Mouse (Mus musculus) spleen, postnatal 36 days (tissue): ENCODE measurements around the gene Col27a1.
A peak's percentile ranks its signal among the peaks of the same experiment; 100 is the strongest.

Experiments used
- DNase-seq, 2 experiments: peaks; one replicate each; pipeline ENCODE4 v3.0.0; 2022; ENCODE audit warnings: low spot score in 2 of 2, mixed read lengths in 1 of 2

The Col27a1 gene

DNA sequence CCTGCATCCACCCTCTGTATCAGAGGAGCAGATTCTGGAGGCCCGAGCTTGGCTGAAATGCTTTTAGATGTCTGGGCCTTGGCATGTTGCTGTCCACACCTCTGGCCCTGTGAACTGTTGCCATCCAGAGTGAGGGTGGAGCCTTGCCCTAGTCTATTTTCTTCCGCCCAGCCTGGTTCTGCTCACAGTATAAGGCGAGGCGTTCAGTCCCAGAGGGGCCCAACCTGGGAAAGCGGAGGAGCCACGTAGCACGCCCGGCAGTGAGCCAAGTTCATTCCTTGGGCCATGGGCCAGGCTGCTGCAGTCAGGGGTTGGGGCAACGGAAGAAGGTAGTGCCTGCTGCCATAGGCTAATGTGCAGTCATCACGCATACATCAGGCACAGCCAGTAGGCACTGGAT is 46.7 kb downstream of the Col27a1 start:
- DNase-seq = no peak

GRCm38 (mm10) chr4:63262941-63263340 is 49.1 kb downstream of the Col27a1 start:
- DNase-seq = no peak

- no peak for DNase-seq
Measured at GRCm38 (mm10) chr4:63266276-63266675, 52.5 kb downstream of the Col27a1 start.

DNA sequence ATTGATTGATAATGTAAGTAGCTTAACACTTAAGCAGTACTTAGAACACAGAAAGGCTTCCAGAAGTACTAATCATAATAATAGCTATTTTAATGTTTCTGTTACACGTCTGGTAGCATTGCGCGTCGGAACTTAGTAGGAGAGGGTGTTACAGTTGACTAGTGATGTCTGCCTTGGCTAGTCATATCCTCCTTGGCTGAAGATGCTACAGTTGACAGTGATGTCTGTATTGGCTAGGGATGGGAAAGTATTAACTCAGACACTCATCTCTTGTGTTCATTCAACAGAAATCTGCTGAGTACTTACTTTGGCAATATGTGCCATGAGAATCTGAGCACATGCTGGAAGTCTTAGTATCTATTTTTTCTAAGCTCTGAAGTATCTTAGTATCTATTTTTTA is 53.3 kb downstream of the Col27a1 start:
- no peak for DNase-seq

GRCm38 (mm10) chr4:63267586-63267985 is 53.8 kb downstream of the Col27a1 start:
- no peak for DNase-seq

GRCm38 (mm10) chr4:63268777-63269176 is 55.0 kb downstream of the Col27a1 start:
- no peak for DNase-seq

- DNase-seq = no peak
Measured at GRCm38 (mm10) chr4:63274516-63274915, 60.7 kb downstream of the Col27a1 start.

- DNase-seq = no peak
Measured at GRCm38 (mm10) chr4:63275251-63275650, 61.4 kb downstream of the Col27a1 start.

- DNase-seq = no peak
Measured at GRCm38 (mm10) chr4:63276571-63276970, 62.8 kb downstream of the Col27a1 start.

GRCm38 (mm10) chr4:63278821-63279220 is 65.0 kb downstream of the Col27a1 start:
- no peak for DNase-seq

DNA sequence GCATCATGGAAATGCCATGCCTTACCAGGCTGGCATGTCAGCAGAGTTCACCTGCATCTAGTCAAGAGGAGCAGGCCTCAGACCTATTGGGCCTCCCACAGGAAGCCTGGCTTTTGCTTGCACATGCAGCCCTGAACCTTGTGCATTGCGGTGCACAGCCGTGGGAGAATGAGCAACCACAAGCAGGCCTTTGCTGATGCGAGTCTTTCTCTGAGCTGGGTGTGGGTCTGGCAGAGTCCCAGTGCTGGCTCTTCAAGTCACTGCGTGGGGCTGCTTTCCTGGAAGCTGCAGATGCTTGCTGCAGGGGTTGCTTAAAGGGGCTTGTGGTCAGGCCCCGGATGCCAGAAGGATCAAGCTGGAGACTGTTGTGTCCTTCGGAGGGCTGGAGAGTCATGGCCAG is 67.9 kb downstream of the Col27a1 start:
- no peak for DNase-seq

- no peak for DNase-seq
Measured at GRCm38 (mm10) chr4:63283319-63283718, 69.5 kb downstream of the Col27a1 start.

- no peak for DNase-seq
Measured at GRCm38 (mm10) chr4:63286034-63286433, 72.2 kb downstream of the Col27a1 start.

DNA sequence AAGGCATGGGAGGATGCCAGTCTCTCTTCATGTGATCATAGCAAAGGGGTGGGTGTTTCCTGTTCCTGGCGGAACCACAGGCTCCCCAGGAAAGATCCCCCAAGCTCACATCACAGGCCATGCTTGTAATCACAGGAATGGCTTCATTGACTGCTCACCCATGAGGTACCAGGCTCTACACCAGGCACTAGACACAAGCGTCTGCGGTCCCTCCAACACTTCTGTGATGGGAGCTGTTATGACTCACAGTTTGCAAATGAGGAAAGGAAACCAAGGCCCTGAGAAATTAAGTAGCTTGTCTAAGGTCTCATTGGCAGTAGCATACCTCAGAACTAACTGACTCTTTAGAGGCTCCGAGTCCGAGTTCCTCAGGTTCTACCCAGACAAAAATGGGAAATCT is 74.7 kb downstream of the Col27a1 start:
- DNase-seq = no peak

- DNase-seq = no peak
Measured at GRCm38 (mm10) chr4:63290081-63290480, 76.3 kb downstream of the Col27a1 start.

- no peak for DNase-seq
Measured at GRCm38 (mm10) chr4:63291075-63291474, 77.3 kb downstream of the Col27a1 start.

GRCm38 (mm10) chr4:63291658-63292057 is 77.9 kb downstream of the Col27a1 start:
- no peak for DNase-seq

GRCm38 (mm10) chr4:63295641-63296040 is 81.8 kb downstream of the Col27a1 start:
- no peak for DNase-seq

- DNase-seq = no peak
Measured at GRCm38 (mm10) chr4:63296263-63296662, 82.5 kb downstream of the Col27a1 start.

- no peak for DNase-seq
Measured at GRCm38 (mm10) chr4:63296876-63297275, 83.1 kb downstream of the Col27a1 start.

- DNase-seq = no peak
Measured at GRCm38 (mm10) chr4:63298191-63298590, 84.4 kb downstream of the Col27a1 start.

- DNase-seq = no peak
Measured at GRCm38 (mm10) chr4:63302641-63303040, 88.8 kb downstream of the Col27a1 start.

- DNase-seq = peak; percentile 66 to 69
Measured at GRCm38 (mm10) chr4:63307175-63308062, 93.6 kb downstream of the Col27a1 start.

- DNase-seq = no peak
Measured at GRCm38 (mm10) chr4:63308316-63308715, 94.5 kb downstream of the Col27a1 start.
